Mouse (Mus musculus) midbrain, embryonic 13.5 days (tissue): ENCODE results near the gene Slc16a6. TPM values are rescaled to one million over a fixed set of nuclear protein-coding genes. Genes with fewer than 3 reads are reported as not detected.

Experiments used
- ATAC-seq: fragments of 200-750 bp; cut with Nextera tagmentation; 2 replicates; pipeline ENCODE4 v1.8.0; 2017; ENCODE audit warnings: mild to moderate bottlenecking, moderate TSS enrichment, moderate library complexity
- H3K27ac ChIP-seq: fragments of 300-500 bp; sonication (generic); 2 replicates; pipeline ENCODE4 v1.5.1; 2015; ENCODE audit warnings: inconsistent platforms, mild to moderate bottlenecking, moderate library complexity
- H3K27me3 ChIP-seq: fragments of 300-500 bp; sonication (generic); 2 replicates; pipeline ENCODE4 v1.6.1; 2015; ENCODE audit warnings: mild to moderate bottlenecking, inconsistent platforms
- H3K36me3 ChIP-seq: fragments of 300-500 bp; sonication (generic); 2 replicates; pipeline ENCODE4 v1.6.1; 2015; ENCODE audit warnings: mild to moderate bottlenecking, inconsistent platforms
- H3K4me1 ChIP-seq: fragments of 300-500 bp; sonication (generic); replicated peaks from 2 replicates; pipeline ENCODE4 v1.6.1; 2015; ENCODE audit warnings: inconsistent platforms
- H3K4me2 ChIP-seq: fragments of 300-500 bp; sonication (generic); replicated peaks from 2 replicates; pipeline ENCODE4 v1.6.1; 2015; ENCODE audit warnings: moderate library complexity, mild to moderate bottlenecking, inconsistent platforms
- H3K4me3 ChIP-seq: fragments of 300-500 bp; sonication (generic); replicated peaks from 2 replicates; pipeline ENCODE4 v1.5.1; 2015; ENCODE audit warnings: mild to moderate bottlenecking, inconsistent platforms
- H3K9ac ChIP-seq: fragments of 300-500 bp; sonication (generic); replicated peaks from 2 replicates; pipeline ENCODE4 v1.6.1; 2015; ENCODE audit warnings: mild to moderate bottlenecking, inconsistent platforms
- H3K9me3 ChIP-seq: fragments of 300-500 bp; sonication (generic); 2 replicates; pipeline ENCODE4 v1.6.1; 2016; ENCODE audit warnings: mild to moderate bottlenecking, inconsistent platforms
- WGBS: fragments of 180-500 bp; shearing (Covaris S2); methylation state at CpG from one replicate; pipeline ENCODE4 v1.1.7; 2015; 5-methylcytosine and 5-hydroxymethylcytosine counted together
- polyA plus RNA-seq: library from polyadenylated mRNA; unstranded; fragments of >200 nt; fragmentation: Nextera tagmentation; extraction: Ambion mirVana; gene quantifications from 2 replicates; pipeline ENCODE4 v1.2.1, GENCODE M21; 2015

Slc16a6 gene
- polyA plus RNA-seq, 1 experiment from 2014 or later = 3.1 TPM

DNA sequence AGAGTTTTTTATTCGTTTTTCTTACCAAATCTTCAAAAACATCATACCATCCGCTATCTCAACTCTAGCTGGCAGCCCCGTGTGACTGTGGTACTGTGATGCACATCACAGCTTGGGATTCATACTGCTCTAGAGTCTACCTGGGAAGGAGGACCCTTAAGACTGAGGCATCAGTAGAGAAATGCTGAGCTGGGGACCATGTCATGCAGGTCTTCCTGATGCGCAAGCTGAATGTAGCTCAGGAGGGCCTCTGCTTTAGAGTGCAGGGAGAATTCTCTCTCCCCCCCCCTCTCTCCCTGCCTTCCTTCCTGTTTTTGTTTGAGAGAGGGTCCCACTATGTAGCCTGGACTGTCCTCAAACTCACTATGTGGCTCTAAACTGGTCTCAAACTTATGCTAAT is 32.8 kb downstream of the Slc16a6 start:
- no peak overlapping the region for H3K27ac ChIP-seq
- WGBS = 62% methylated on average over 4 of the region's 4 CpGs
- no peak for ATAC-seq
- no peaks in the 10 kb centered on the region for H3K27me3 ChIP-seq
- no peak overlapping the region for H3K9ac ChIP-seq
- peak overlapping the region; percentile 65 for H3K4me2 ChIP-seq
- peaks cover 13% of the 10 kb centered on the region for H3K4me1 ChIP-seq
- no peak overlapping the region for H3K4me3 ChIP-seq
- peaks cover 23% of the 10 kb centered on the region for H3K36me3 ChIP-seq
- H3K9me3 ChIP-seq = no peaks in the 10 kb centered on the region

DNA sequence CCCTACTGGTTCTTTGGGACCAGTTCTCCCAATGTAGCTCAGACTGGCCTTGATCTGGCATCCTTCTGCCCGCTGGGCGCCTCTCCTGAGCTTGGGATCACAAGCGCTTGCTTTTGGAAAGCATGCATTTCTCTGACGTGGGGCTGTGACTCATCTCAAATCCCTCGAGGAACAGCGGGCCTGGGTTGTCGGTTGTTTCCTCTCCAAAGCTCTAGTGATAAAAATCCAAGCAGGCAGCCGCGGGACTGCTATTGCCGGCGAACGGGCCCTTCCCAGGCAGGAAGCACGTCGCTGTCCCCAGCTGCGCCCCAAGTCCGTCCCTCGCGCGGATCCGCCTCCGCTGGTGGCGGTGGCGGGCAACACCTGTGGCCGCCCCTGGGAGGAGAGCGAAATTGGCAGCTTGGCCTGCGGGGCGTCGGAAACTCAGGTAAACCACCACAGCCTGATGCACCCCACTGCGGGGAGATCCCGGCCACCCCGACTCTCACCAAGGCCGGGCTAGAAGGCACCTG is 33.5 kb downstream of the Slc16a6 start:
- WGBS = under 1% methylated on average over 32 of the region's 32 CpGs
- peak overlapping the region; percentile 32; the same call in 1 of the 2 replicates for H3K27ac ChIP-seq
- no peaks in the 10 kb centered on the region for H3K27me3 ChIP-seq

DNA sequence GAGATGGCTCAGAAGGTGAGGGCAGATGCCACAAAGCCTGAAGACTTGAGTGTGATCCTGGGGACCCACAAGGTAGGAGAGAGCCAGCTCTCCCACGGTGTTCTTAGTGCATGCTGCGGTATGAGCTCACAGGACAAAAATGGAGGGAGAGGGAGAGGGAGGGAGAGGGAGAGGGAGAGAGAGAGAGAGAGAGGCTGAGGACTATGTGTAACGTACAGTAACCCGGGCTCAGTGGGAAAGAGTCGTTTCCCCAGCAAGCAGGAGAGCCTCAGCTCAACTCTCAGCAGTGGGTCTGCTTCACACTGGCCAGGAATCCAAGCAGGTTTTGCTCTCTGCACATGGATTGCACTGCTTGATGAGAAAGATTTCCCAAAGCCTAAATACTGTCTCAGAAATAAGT is 34.2 kb downstream of the Slc16a6 start:
- peaks cover 13% of the 10 kb centered on the region for H3K4me1 ChIP-seq
- no peak overlapping the region for H3K9ac ChIP-seq
- no peak overlapping the region for H3K27ac ChIP-seq
- 24% methylated on average over 5 of the region's 5 CpGs for WGBS
- ATAC-seq = peak; percentile 53
- H3K4me3 ChIP-seq = peak overlapping the region; percentile 41
- no peaks in the 10 kb centered on the region for H3K27me3 ChIP-seq
- H3K4me2 ChIP-seq = peak overlapping the region; percentile 65; the same call in 1 of the 2 replicates
- no peaks in the 10 kb centered on the region for H3K9me3 ChIP-seq
- peaks cover 37% of the 10 kb centered on the region for H3K36me3 ChIP-seq

More for the DNA sequence above, 33.5 kb downstream of the Slc16a6 start:
- Histone ChIP-seq H3K9me3 (no peaks in the 10 kb centered on the region), H3K4me1 (peaks cover 13% of the 10 kb centered on the region), H3K4me2 (peak overlapping the region; percentile 65), H3K4me3 (peak overlapping the region; percentile 41), H3K9ac (peak overlapping the region; percentile 61), H3K36me3 (peaks cover 30% of the 10 kb centered on the region)
- ATAC-seq = peak; percentile 82

DNA sequence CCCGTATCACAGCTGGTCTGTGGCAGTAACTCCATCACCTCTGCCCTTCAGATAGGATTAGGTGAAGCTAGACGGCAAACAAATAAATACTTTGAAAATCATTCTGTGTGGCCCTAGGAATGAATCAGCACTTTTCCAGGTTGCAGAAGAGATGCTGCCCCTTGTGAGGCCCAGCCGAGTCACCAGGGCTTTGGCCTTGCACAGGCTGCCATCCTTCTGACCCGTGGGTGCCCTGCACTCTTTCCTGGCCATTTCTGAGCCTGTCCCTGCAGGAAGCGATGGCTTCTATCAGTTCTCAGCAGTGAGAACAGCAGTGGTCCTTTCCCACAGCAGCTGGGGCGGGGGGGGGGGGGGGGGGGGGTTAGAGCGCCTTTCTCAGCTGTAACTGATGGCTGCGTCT is 36.5 kb downstream of the Slc16a6 start:
- Histone ChIP-seq H3K9ac (no peak overlapping the region), H3K9me3 (no peaks in the 10 kb centered on the region), H3K4me3 (no peak overlapping the region), H3K4me2 (no peak overlapping the region), H3K4me1 (peaks cover 13% of the 10 kb centered on the region), H3K27me3 (no peaks in the 10 kb centered on the region), H3K36me3 (peaks cover 50% of the 10 kb centered on the region), H3K27ac (no peak overlapping the region)
- no peak for ATAC-seq
- 79% methylated on average over 7 of the region's 8 CpGs for WGBS

DNA sequence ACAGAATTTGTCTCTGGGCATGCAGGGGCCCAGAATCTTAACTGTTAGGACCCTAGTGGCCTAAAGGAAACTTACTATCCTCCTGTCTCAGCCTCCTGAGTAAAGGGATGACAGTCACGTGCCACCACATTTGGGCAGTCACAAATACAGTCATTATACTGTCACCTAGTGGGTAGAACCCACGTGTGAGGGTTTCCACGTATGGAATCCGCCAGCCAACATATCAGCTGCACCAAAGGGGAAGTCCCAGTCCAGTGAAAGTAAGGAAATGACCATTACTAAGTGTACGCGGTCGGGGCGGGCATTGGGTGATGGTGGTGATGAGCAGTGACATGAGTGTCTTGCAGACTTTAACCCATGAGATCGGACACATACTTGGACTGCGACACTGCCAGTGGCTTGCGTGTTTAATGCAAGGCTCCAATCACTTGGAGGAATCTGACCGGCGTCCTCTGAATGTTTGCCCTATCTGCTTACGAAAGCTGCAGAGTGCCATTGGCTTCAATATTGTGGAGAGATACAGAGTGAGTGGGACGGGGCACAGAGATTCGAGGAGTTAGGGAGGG is 39.1 kb downstream of the Slc16a6 start:
- peaks cover 70% of the 10 kb centered on the region for H3K36me3 ChIP-seq
- no peak overlapping the region for H3K4me2 ChIP-seq
- H3K4me1 ChIP-seq = peaks cover 8% of the 10 kb centered on the region
- H3K9me3 ChIP-seq = no peaks in the 10 kb centered on the region
- no peak for ATAC-seq
- H3K9ac ChIP-seq = no peak overlapping the region
- H3K27ac ChIP-seq = no peak overlapping the region
- 95% methylated on average over 16 of the region's 16 CpGs for WGBS
- no peaks in the 10 kb centered on the region for H3K27me3 ChIP-seq
- H3K4me3 ChIP-seq = no peak overlapping the region

DNA sequence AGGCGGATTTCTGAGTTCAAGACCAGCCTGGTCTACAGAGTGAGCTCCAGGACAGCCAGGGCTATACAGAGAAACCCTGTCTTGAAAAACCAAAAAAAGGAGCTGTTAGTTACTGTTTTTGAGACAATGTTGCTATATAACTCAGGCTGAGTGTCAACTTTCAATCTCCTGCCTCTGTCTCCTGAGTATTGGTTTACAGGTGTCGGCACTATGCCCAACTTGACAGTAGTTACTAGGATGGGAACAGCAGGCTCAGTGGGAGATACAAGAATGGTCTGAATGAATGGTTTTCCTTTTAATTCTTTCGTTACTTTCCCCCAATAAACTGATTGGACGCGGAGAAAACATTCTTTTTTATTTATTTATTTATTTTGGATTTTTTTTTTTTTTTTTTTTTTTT is 46.0 kb downstream of the Slc16a6 start:
- WGBS = 97% methylated on average over 5 of the region's 5 CpGs
- H3K4me1 ChIP-seq = peaks cover 17% of the 10 kb centered on the region
- H3K27me3 ChIP-seq = no peaks in the 10 kb centered on the region
- H3K9me3 ChIP-seq = no peaks in the 10 kb centered on the region
- peak overlapping the region; percentile 67 for H3K4me3 ChIP-seq
- H3K9ac ChIP-seq = no peak overlapping the region
- H3K36me3 ChIP-seq = peaks cover 34% of the 10 kb centered on the region
- no peak for ATAC-seq
- H3K4me2 ChIP-seq = peak overlapping the region; percentile 64
- no peak overlapping the region for H3K27ac ChIP-seq

DNA sequence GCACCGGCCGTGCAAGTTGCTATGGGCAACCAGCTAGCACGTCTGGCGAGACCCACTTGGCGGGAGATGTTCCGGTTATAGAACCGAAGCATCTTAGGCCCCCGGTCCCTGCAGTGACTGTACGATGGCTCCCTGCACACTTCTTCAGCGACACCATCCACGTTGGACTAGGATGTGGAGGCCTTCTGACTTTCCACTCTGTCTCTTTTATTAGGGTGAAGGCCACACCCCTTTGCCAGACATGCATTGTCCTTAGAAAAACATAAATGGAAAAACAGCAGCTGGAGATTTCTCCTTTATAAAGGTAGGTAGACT is 47.2 kb downstream of the Slc16a6 start:
- peak overlapping the region; percentile 64 for H3K4me2 ChIP-seq
- peak overlapping the region; percentile 79 for H3K9ac ChIP-seq
- H3K27ac ChIP-seq = peak overlapping the region; percentile 86
- no peaks in the 10 kb centered on the region for H3K27me3 ChIP-seq
- peaks cover 27% of the 10 kb centered on the region for H3K36me3 ChIP-seq
- H3K4me1 ChIP-seq = peaks cover 13% of the 10 kb centered on the region
- H3K9me3 ChIP-seq = no peaks in the 10 kb centered on the region
- peak overlapping the region; percentile 67 for H3K4me3 ChIP-seq
- 1% methylated on average over 11 of the region's 11 CpGs for WGBS
- ATAC-seq = no peak; the same call in 1 of the 2 replicates

DNA sequence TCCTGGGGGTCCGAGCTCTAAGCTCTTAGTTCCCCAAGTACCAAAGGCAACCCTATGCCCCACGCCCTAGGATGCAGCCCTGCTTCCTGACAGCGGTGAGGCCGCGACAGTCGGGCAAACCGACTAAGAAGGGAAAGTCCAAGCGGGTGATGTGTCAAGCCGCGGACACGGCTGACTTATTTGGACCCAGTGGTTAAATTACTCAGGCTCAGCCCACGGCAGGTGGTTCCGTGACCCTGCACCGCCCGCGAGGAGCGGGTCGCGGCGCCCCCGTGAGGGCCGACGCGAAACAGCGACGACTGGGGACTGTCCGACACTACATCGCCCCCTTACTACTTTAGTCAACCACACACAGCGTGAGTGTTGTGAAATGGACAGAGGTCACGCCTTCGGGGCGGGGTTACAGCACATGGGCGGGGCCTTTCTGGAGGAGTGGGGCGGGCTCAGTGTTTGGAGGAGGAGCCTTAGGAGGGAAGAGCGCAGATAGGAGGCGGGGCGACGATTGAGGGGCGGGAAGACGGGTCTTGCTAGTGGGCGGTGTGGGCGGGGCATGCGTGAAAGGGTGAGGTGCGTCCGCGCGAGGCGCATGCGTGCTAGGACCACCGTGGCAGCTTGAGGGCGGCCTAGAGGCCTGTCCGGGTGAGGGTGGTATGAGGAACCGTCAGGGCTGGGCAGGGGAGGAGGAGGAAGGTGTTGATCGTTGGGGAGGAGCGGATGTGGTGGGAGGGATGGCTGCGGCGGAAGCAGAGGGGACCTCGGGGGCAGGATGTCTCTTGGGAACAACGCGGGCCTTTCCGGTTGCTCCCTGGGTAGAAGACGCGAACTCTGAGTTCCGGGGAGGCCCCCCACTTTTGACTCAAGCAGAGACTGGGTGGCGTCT is 47.8 kb downstream of the Slc16a6 start, which contains the start of gene Amz2:
Amz2 (plus strand) TSS at position 555 of the 880 bp plus-strand sequence.
- WGBS = under 1% methylated on average over 65 of the region's 65 CpGs
- Histone ChIP-seq H3K27me3 (no peaks in the 10 kb centered on the region), H3K36me3 (peaks cover 23% of the 10 kb centered on the region)

DNA sequence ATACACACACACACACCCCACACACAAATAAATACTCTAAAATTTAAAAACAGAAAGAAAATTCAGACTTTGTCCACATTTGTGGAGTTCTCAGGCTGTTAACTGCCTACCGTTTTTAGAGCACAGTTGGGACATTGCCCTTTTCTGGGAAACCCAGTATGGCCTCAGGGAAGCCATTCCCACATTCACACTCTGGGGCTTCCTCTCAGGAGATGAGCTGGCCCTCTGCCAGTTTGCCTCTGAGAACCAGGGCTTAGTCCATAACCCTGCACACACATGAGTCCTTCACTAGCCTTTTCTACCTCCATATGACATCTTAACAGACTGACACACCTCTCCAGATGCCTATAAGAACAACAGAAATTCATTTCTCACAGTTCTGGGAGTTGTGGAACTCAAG is 50.1 kb downstream of the Slc16a6 start:
- 80% methylated on average over 1 of the region's 1 CpGs for WGBS
- Histone ChIP-seq H3K27me3 (no peaks in the 10 kb centered on the region), H3K4me3 (no peak overlapping the region), H3K9me3 (no peaks in the 10 kb centered on the region), H3K4me1 (peaks cover 10% of the 10 kb centered on the region), H3K9ac (no peak overlapping the region), H3K27ac (no peak overlapping the region), H3K4me2 (no peak overlapping the region), H3K36me3 (peaks cover 1% of the 10 kb centered on the region; the same call in 1 of the 2 replicates)
- no peak for ATAC-seq

More for the DNA sequence above, 47.8 kb downstream of the Slc16a6 start, which contains the start of gene Amz2:
- peak; percentile 97 for ATAC-seq
- H3K9me3 ChIP-seq = no peaks in the 10 kb centered on the region
- H3K9ac ChIP-seq = peak within 1 kb of the TSS; percentile 79
- H3K4me1 ChIP-seq = peaks cover 10% of the 10 kb centered on the region
- H3K27ac ChIP-seq = peak within 1 kb of the TSS; percentile 86
- H3K4me3 ChIP-seq = peak within 1 kb of the TSS; percentile 67
- peak within 1 kb of the TSS; percentile 64 for H3K4me2 ChIP-seq

DNA sequence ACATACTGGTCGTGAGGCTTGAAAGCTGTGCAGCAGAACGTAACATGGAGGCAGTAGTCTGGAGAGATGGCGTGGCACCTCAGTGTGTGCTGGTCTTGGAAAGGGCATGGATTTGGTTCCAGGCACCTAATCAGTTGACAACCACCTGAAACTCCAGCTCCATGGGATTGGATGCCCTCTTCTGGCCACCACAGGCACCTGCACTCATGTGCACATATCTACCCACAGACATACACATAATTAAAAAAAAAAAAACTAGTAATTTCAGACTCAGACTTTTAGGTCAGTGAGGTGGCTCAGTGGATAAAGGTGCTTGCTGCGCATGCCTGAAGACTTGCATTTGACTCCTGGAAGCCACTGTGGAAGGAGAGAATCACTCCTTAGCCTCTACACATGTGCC is 51.1 kb downstream of the Slc16a6 start:
- Histone ChIP-seq H3K9ac (no peak overlapping the region), H3K27me3 (no peaks in the 10 kb centered on the region), H3K4me2 (no peak overlapping the region), H3K36me3 (no peaks in the 10 kb centered on the region), H3K4me1 (peaks cover 8% of the 10 kb centered on the region), H3K4me3 (no peak overlapping the region), H3K9me3 (no peaks in the 10 kb centered on the region), H3K27ac (no peak overlapping the region)
- WGBS = 96% methylated on average over 4 of the region's 4 CpGs
- ATAC-seq = no peak

DNA sequence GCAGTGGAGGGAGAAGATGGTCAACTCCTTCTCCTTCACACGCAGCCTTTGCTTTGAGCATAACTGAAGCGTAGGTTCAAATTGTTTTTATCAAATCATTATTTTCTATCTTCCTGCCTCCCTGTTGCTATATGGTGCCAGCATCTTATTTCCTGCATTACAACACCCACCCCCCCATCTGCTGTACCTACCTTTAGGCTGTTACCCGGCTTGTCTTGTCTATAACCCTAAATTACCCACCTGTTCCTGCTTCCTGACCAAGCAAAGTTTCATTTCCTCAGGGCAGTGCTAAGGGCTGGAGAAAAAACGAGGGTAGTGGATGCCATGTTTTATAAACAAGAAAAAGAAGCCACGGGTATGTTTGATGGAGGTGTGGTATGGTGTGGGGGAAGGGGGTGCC is 52.2 kb downstream of the Slc16a6 start:
- Histone ChIP-seq H3K27ac (no peak overlapping the region), H3K36me3 (no peaks in the 10 kb centered on the region), H3K27me3 (no peaks in the 10 kb centered on the region), H3K4me1 (no peaks in the 10 kb centered on the region; the same call in 1 of the 2 replicates), H3K9me3 (no peaks in the 10 kb centered on the region), H3K4me2 (no peak overlapping the region), H3K4me3 (no peak overlapping the region), H3K9ac (no peak overlapping the region)
- 88% methylated on average over 5 of the region's 5 CpGs for WGBS
- no peak for ATAC-seq

DNA sequence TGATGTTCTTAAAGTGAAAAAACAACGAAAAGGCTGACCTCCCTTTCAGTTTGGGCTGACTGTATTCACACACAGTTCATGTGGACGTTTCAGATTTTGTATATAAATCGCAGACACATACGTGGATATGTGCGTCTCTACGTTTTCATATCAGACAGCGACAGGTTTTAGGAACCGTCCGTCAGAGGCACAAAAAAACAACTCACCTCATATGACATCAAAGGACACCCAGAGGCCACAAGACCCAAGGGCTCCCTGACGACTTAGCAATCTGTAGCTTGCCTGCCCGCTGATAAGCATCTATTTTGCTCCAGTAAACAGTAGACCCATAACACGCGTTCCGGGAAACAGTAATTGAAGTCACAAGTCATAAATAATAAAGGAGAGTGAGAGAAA is 52.8 kb downstream of the Slc16a6 start:
- no peaks in the 10 kb centered on the region for H3K9me3 ChIP-seq
- no peaks in the 10 kb centered on the region for H3K36me3 ChIP-seq
- H3K4me1 ChIP-seq = no peaks in the 10 kb centered on the region; the same call in 1 of the 2 replicates
- 86% methylated on average over 14 of the region's 14 CpGs for WGBS
- H3K4me2 ChIP-seq = no peak overlapping the region
- ATAC-seq = no peak
- no peak overlapping the region for H3K4me3 ChIP-seq
- no peak overlapping the region for H3K9ac ChIP-seq
- H3K27ac ChIP-seq = no peak overlapping the region
- no peaks in the 10 kb centered on the region for H3K27me3 ChIP-seq
